Comparison of ENCODE assay signal across 14 mouse cellular contexts in the genomic region with DNA sequence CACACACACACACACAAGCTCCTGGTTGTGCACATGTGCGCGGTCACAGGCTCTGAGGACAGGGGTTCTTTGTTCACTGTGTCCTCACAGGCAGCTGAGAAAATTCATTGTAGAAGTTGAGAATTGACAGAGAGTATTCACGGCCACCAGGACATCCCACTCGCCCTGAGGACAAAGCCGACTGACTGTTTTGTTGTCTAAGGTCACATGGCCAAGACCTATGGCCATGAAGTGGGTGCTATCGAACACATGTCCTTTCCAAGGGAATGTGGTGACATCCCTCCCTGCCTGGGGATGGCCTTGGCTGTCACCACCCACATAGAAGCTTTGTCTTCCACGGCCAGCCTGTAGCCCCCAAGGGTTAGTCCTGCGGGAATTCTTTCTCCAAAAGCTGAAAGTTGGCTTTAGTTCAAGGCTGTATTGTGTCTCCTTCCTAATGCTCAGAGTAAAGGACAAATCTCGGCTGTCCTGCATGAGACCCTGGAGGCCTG. TPM values are rescaled to one million over a fixed set of nuclear protein-coding genes. Genes with fewer than 3 reads are reported as not detected.
A peak's percentile ranks its signal among the peaks of the same experiment; 100 is the strongest.
DNase-seq lines count a peak whose midpoint lies in the region; ATAC-seq lines count a peak whose summit lies in the region.
"Had no signal": no experiment of that assay in that cellular context is flagged by ENCODE, and none has a peak within 500 bp of the region (broad histone marks: within the 10 kb centered on the region; RNA-seq: fewer than 3 reads in every experiment).

No protein-coding gene starts in this region.

- WGBS in forebrain, embryonic 12.5 days: 56% methylated on average over 9 of the region's 9 CpGs
- WGBS in forebrain, embryonic 14.5 days: 53% methylated on average over 9 of the region's 9 CpGs
- 43% methylated on average over 9 of the region's 9 CpGs for WGBS in neural tube, embryonic 12.5 days
- WGBS in hindbrain, embryonic 13.5 days: 32% methylated on average over 9 of the region's 9 CpGs

- no peak overlapping the region for H3K9ac ChIP-seq in forebrain, embryonic 12.5 days
- H3K9ac ChIP-seq in forebrain, embryonic 14.5 days (ENCODE audit: low read length): no peak overlapping the region
- H3K9ac ChIP-seq in neural tube, embryonic 12.5 days: no peak overlapping the region
- no peak overlapping the region for H3K9ac ChIP-seq in hindbrain, embryonic 13.5 days

- H3K27me3 ChIP-seq in forebrain, embryonic 12.5 days: no peaks in the 10 kb centered on the region
- no peaks in the 10 kb centered on the region for H3K27me3 ChIP-seq in forebrain, embryonic 14.5 days (replicated peaks; ENCODE audit: control insufficient read depth, insufficient read depth, low read length)
- H3K27me3 ChIP-seq in neural tube, embryonic 12.5 days (replicated peaks): no peaks in the 10 kb centered on the region
- H3K27me3 ChIP-seq in hindbrain, embryonic 13.5 days: no peaks in the 10 kb centered on the region

- H3K9me3 ChIP-seq in forebrain, embryonic 12.5 days: peaks cover 2% of the 10 kb centered on the region; the same call in 1 of the 2 replicates
- no peaks in the 10 kb centered on the region for H3K9me3 ChIP-seq in forebrain, embryonic 14.5 days (replicated peaks; ENCODE audit: control insufficient read depth, low read length)
- no peaks in the 10 kb centered on the region for H3K9me3 ChIP-seq in neural tube, embryonic 12.5 days
- H3K9me3 ChIP-seq in hindbrain, embryonic 13.5 days: no peaks in the 10 kb centered on the region

- no peak for DNase-seq in forebrain, embryonic 14.5 days (ENCODE audit: low spot score)
- no peak for DNase-seq in neural tube, embryonic 10.5 days (ENCODE audit: extremely low spot score, low spot score)
- peak; percentile 89 for DNase-seq in telencephalon, adult 2 months (ENCODE audit: low read depth, low spot score)
- no peak for DNase-seq in kidney, postnatal 14 days
- no peak for DNase-seq in kidney, postnatal 4 days
- DNase-seq: cerebellum, adult 11 months; heart, postnatal 36 days; kidney, postnatal 10 days had no signal

- no peak overlapping the region for H3K4me2 ChIP-seq in forebrain, embryonic 12.5 days
- H3K4me2 ChIP-seq in forebrain, embryonic 14.5 days (ENCODE audit: low read length): no peak overlapping the region
- no peak overlapping the region for H3K4me2 ChIP-seq in neural tube, embryonic 12.5 days (replicated peaks)
- no peak overlapping the region for H3K4me2 ChIP-seq in hindbrain, embryonic 13.5 days
- H3K4me2 ChIP-seq: liver, embryonic 11.5 days had no signal

- no peak overlapping the region for H3K4me3 ChIP-seq in forebrain, embryonic 12.5 days (replicated peaks)
- no peak overlapping the region for H3K4me3 ChIP-seq in forebrain, embryonic 14.5 days (ENCODE audit: low read depth, low read length)
- no peak overlapping the region for H3K4me3 ChIP-seq in neural tube, embryonic 12.5 days
- H3K4me3 ChIP-seq in hindbrain, embryonic 13.5 days: no peak overlapping the region
- H3K4me3 ChIP-seq: erythroblast, embryonic 14.5 days had no signal

- ATAC-seq in forebrain, embryonic 12.5 days (ENCODE audit: low FRiP score): no peak
- no peak for ATAC-seq in forebrain, embryonic 14.5 days
- peak; percentile 41; the same call in 1 of the 2 replicates for ATAC-seq in neural tube, embryonic 12.5 days (ENCODE audit: low FRiP score, low read depth)
- peak; percentile 16; the same call in 1 of the 2 replicates for ATAC-seq in hindbrain, embryonic 13.5 days (ENCODE audit: low FRiP score)

- H3K27ac ChIP-seq in forebrain, embryonic 12.5 days: peak overlapping the region; percentile 42; the same call in 1 of the 2 replicates
- no peak overlapping the region for H3K27ac ChIP-seq in forebrain, embryonic 14.5 days (ENCODE audit: low read depth, low read length)
- no peak overlapping the region for H3K27ac ChIP-seq in neural tube, embryonic 12.5 days
- no peak overlapping the region for H3K27ac ChIP-seq in hindbrain, embryonic 13.5 days
- H3K27ac ChIP-seq: macrophage had no signal

- H3K4me1 ChIP-seq in forebrain, embryonic 12.5 days: peaks cover 20% of the 10 kb centered on the region; the same call in 1 of the 2 replicates
- H3K4me1 ChIP-seq in forebrain, embryonic 14.5 days (ENCODE audit: control insufficient read depth, insufficient read depth, low read length): no peaks in the 10 kb centered on the region
- peaks cover 12% of the 10 kb centered on the region; the same call in 1 of the 2 replicates for H3K4me1 ChIP-seq in neural tube, embryonic 12.5 days
- peaks cover 18% of the 10 kb centered on the region for H3K4me1 ChIP-seq in hindbrain, embryonic 13.5 days (replicated peaks)

- H3K36me3 ChIP-seq in forebrain, embryonic 12.5 days (replicated peaks): no peaks in the 10 kb centered on the region
- no peaks in the 10 kb centered on the region for H3K36me3 ChIP-seq in forebrain, embryonic 14.5 days (ENCODE audit: control insufficient read depth, insufficient read depth, low read length)
- H3K36me3 ChIP-seq in neural tube, embryonic 12.5 days: no peaks in the 10 kb centered on the region; the same call in 1 of the 2 replicates
- H3K36me3 ChIP-seq in hindbrain, embryonic 13.5 days: peaks cover 3% of the 10 kb centered on the region; the same call in 1 of the 2 replicates

RNA-seq across cellular contexts. Expression of a gene that starts 26.8 kb away (rescaled TPM):
- 50.9 and 51.0 TPM in 2 replicates for polyA plus RNA-seq in forebrain, embryonic 12.5 days (2016; fragmentation: Nextera tagmentation; extraction: Ambion mirVana)
- polyA plus RNA-seq in forebrain, embryonic 14.5 days (2014; fragmentation: Nextera tagmentation; extraction: Ambion mirVana): 22.9 and 25.4 TPM in 2 replicates
- polyA plus RNA-seq in neural tube, embryonic 12.5 days (2016; fragmentation: Nextera tagmentation; extraction: Ambion mirVana): 29.2 and 30.9 TPM in 2 replicates
- 9.7 and 11.0 TPM in 2 replicates for polyA plus RNA-seq in hindbrain, embryonic 13.5 days (2015; fragmentation: Nextera tagmentation; extraction: Ambion mirVana)

RNA-seq across cellular contexts. Expression of a gene that starts 53.6 kb away (rescaled TPM):
- polyA plus RNA-seq in forebrain, embryonic 12.5 days (2016; fragmentation: Nextera tagmentation; extraction: Ambion mirVana): 20.1 and 22.7 TPM in 2 replicates
- polyA plus RNA-seq in forebrain, embryonic 14.5 days (2014; fragmentation: Nextera tagmentation; extraction: Ambion mirVana): 15.6 and 16.1 TPM in 2 replicates
- polyA plus RNA-seq in neural tube, embryonic 12.5 days (2016; fragmentation: Nextera tagmentation; extraction: Ambion mirVana): 15.9 and 16.3 TPM in 2 replicates
- polyA plus RNA-seq in hindbrain, embryonic 13.5 days (2015; fragmentation: Nextera tagmentation; extraction: Ambion mirVana): 13.3 and 15.4 TPM in 2 replicates

Comparison
In these comparisons a context has a peak if more than half of its experiments do, and no peak if none do; other contexts are left out.
1. ATAC-seq: peak in neural tube, embryonic 12.5 days (single experiment) and hindbrain, embryonic 13.5 days (single experiment); none in forebrain, embryonic 12.5 days (single experiment) and forebrain, embryonic 14.5 days (single experiment).